Mouse (Mus musculus) neural tube, embryonic 14.5 days (tissue): ENCODE results near the gene Angptl2. TPM values are rescaled to one million over a fixed set of nuclear protein-coding genes. Genes with fewer than 3 reads are reported as not detected.

Experiments
- ATAC-seq: fragments of 200-750 bp; cut with Nextera tagmentation; 2 replicates; pipeline ENCODE4 v1.8.0; 2017; ENCODE audit warnings: low read depth, mild to moderate bottlenecking, moderate TSS enrichment, moderate library complexity
- H3K27ac ChIP-seq: fragments of 300-500 bp; sonication (generic); 2 replicates; pipeline ENCODE4 v1.5.1; 2014; ENCODE audit warnings: low read depth, mild to moderate bottlenecking, control low read depth, low read length, moderate library complexity, mixed read lengths
- H3K27me3 ChIP-seq: fragments of 300-500 bp; sonication (generic); 2 replicates; pipeline ENCODE4 v1.6.1; 2014; ENCODE audit warnings: low read length; ENCODE audit not compliant: control insufficient read depth, insufficient read depth
- H3K36me3 ChIP-seq: fragments of 300-500 bp; sonication (generic); 2 replicates; pipeline ENCODE4 v1.6.1; 2014; ENCODE audit warnings: low read length, mixed read lengths; ENCODE audit not compliant: control insufficient read depth, insufficient read depth
- H3K4me1 ChIP-seq: fragments of 300-500 bp; sonication (generic); 2 replicates; pipeline ENCODE4 v1.6.1; 2014; ENCODE audit warnings: low read length; ENCODE audit not compliant: control insufficient read depth, insufficient read depth
- H3K4me2 ChIP-seq: fragments of 300-500 bp; sonication (generic); 2 replicates; pipeline ENCODE4 v1.6.1; 2014; ENCODE audit warnings: mild to moderate bottlenecking, low read depth, low read length, control low read depth
- H3K4me3 ChIP-seq: fragments of 300-500 bp; sonication (generic); 2 replicates; pipeline ENCODE4 v1.5.1; 2014; ENCODE audit warnings: low read depth, low read length, control low read depth, mixed read lengths
- H3K9ac ChIP-seq: fragments of 300-500 bp; sonication (generic); replicated peaks from 2 replicates; pipeline ENCODE4 v1.6.1; 2014; ENCODE audit warnings: low read depth, mild to moderate bottlenecking, control low read depth, low read length, mixed read lengths
- H3K9me3 ChIP-seq: fragments of 300-500 bp; sonication (generic); 2 replicates; pipeline ENCODE4 v1.6.1; 2016; ENCODE audit warnings: low read length; ENCODE audit not compliant: control insufficient read depth
- WGBS: fragments of 180-500 bp; shearing (Covaris S2); extraction: QIAGEN DNeasy Blood & Tissue Kit; methylation state at CpG from one replicate; pipeline ENCODE4 v1.1.7; 2014; 5-methylcytosine and 5-hydroxymethylcytosine counted together
- polyA plus RNA-seq: library from polyadenylated mRNA; unstranded; fragments of >200 nt; fragmentation: Nextera tagmentation; extraction: Ambion mirVana; gene quantifications from 2 replicates; pipeline ENCODE4 v1.2.1, GENCODE M21; 2014

Gene Angptl2
- polyA plus RNA-seq, 1 experiment from 2014 or later = 2.7 TPM

DNA sequence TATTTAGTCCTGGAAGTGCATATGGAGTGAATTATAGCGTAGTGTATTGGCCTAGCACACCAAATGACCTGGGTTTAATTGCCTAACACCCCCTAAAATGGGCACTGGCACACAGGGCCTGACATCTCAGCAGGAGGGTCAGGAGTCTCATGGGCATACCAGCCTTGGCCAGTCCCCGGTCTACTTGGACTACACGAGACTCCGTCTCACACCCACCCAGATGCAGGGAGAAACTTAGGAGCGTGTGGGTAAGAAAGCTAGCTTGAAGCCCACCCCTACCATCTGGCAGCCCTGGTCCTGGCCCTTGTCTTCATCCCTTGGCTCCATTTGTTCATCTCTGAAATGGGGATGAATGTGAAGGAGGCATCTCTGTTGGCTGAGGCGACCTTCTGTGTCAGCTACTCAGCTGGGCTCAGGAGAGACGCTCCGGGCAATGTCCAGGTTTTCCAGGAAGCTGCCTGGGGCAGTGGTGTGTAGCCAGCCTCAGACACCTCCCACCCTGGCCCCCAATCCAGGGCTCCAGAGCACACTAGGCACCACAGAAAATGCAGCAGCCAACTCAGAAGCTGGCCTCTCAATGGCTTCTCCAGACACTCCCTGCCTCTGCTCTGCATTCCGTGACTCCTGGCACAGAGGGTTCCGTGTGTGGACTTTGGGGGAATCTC is 4.9 kb downstream of the Angptl2 start:
- ATAC-seq = no peak
- WGBS = 91% methylated on average over 10 of the region's 10 CpGs
- no peaks in the 10 kb centered on the region for H3K27me3 ChIP-seq
- no peaks in the 10 kb centered on the region for H3K36me3 ChIP-seq
- H3K9ac ChIP-seq = no peak overlapping the region
- H3K9me3 ChIP-seq = no peaks in the 10 kb centered on the region
- H3K4me2 ChIP-seq = no peak overlapping the region
- H3K4me3 ChIP-seq = no peak overlapping the region
- H3K4me1 ChIP-seq = peaks cover 20% of the 10 kb centered on the region
- no peak overlapping the region for H3K27ac ChIP-seq

DNA sequence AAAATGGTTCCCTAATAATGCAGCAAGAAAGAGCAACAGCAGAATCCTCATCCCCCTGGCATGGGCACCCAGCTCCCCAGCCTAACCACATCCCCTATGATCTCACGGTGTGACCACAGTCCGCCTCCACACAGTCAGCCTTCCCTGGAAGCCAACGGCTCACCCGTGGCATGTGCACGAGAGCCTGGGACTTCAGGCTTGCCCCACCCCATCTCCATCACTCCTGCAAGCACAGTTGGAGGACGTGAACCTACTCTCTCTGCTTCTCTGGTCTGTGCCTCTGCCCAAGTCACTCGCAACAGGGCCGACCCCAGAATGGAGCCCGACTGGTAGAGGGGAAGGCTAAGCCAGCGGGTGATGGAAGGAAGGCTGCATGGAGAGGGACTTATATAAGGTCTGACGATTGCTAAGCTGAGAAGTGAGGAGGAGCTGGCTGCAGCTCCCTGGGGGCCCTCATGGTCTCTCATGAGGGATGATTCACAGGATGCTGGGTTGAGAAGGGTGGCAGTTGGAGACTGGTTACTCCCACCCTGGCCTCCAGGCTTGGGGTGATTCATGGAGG is 5.6 kb downstream of the Angptl2 start:
- Histone ChIP-seq H3K4me2 (no peak overlapping the region), H3K4me3 (no peak overlapping the region), H3K27me3 (no peaks in the 10 kb centered on the region), H3K27ac (no peak overlapping the region), H3K36me3 (no peaks in the 10 kb centered on the region), H3K9ac (no peak overlapping the region), H3K4me1 (peaks cover 14% of the 10 kb centered on the region), H3K9me3 (no peaks in the 10 kb centered on the region)
- ATAC-seq = no peak
- 90% methylated on average over 11 of the region's 11 CpGs for WGBS

DNA sequence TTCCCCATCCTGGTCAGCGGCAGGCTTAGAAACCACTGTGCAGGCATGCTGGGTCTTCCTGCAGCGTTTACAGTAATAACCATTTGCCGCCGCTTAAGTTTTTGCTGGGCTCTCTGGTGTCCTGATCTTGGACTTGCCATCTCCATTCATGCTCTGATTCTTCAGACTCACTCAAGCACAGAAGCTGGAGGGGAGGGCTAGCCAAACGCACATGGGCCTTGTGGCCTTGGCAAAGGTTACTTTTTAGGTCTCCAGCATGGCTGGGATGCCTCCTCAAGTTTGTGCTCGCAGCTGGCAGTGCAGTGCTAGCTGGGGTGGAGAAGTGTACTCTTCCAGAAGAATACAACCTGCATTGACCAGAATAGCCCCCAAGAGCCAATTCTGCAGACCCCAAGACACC is 6.6 kb downstream of the Angptl2 start:
- no peak overlapping the region for H3K27ac ChIP-seq
- H3K4me2 ChIP-seq = no peak overlapping the region
- ATAC-seq = no peak
- peaks cover 4% of the 10 kb centered on the region; the same call in 1 of the 2 replicates for H3K4me1 ChIP-seq
- 84% methylated on average over 6 of the region's 6 CpGs for WGBS
- no peak overlapping the region for H3K9ac ChIP-seq
- H3K9me3 ChIP-seq = no peaks in the 10 kb centered on the region
- no peaks in the 10 kb centered on the region for H3K27me3 ChIP-seq
- H3K36me3 ChIP-seq = no peaks in the 10 kb centered on the region
- H3K4me3 ChIP-seq = no peak overlapping the region

DNA sequence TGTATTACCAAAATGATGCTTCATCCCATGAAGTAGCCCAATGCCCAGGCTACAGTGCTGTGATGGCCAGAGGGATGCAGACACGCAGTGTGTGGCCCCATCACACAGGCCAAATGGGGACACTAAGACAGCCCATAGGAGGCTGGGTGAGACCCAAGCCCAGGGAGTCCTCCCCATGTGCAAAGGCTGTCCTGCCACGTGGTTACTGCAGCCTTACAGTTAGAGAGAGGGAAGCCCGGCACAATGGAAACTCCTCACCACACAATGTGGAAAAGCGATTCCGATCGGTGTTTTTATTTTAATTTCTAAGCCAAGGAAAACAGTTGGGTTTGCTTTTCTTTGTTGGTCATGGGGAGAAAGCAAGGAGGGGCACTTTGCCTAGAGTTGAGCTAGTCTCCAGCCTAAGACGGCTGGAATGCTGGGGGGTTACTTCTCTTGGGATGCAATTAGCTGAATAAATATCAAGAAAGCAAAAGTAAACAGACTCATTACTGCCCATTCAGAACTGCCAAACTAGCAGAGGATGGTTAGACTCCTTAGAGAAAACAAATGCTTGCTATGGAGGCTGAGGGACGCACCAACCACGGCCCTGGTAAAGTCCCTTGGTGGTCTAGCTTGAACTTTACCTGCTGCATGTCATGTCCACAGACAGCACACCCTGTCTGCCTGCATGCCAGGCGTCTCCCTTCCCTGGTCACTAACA is 7.9 kb downstream of the Angptl2 start:
- 0 out of 2 replicates have a peak, but pooled peaks cover 3% of the 10 kb centered on the region for H3K4me1 ChIP-seq
- no peak overlapping the region for H3K9ac ChIP-seq
- no peak overlapping the region for H3K4me3 ChIP-seq
- ATAC-seq = no peak
- no peaks in the 10 kb centered on the region for H3K27me3 ChIP-seq
- H3K36me3 ChIP-seq = no peaks in the 10 kb centered on the region
- H3K9me3 ChIP-seq = no peaks in the 10 kb centered on the region
- H3K27ac ChIP-seq = no peak overlapping the region
- 88% methylated on average over 10 of the region's 10 CpGs for WGBS
- no peak overlapping the region for H3K4me2 ChIP-seq

DNA sequence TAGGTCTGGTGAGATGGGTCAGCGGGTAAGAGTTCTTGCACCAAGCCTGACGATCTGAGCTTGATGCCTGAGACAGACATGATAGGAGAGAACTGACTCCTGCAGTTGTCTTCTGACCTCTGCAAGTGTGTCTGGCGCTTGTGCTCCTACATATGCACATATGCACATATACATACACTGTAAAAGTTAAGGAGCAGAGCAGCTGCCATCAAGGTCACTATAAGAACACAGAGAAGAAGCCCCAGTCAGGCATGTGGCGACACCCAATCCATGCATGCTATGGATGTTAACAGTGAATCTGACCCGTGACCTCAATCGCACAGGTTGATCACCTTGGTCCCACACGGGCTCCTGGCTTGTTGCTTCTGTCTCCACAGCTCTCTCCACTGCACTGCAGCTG is 10.1 kb downstream of the Angptl2 start:
- no peak for ATAC-seq
- no peak overlapping the region for H3K9ac ChIP-seq
- no peaks in the 10 kb centered on the region for H3K9me3 ChIP-seq
- 96% methylated on average over 7 of the region's 7 CpGs for WGBS
- no peak overlapping the region for H3K4me3 ChIP-seq
- H3K4me2 ChIP-seq = no peak overlapping the region
- no peak overlapping the region for H3K27ac ChIP-seq
- no peaks in the 10 kb centered on the region for H3K4me1 ChIP-seq
- no peaks in the 10 kb centered on the region for H3K27me3 ChIP-seq
- H3K36me3 ChIP-seq = no peaks in the 10 kb centered on the region

DNA sequence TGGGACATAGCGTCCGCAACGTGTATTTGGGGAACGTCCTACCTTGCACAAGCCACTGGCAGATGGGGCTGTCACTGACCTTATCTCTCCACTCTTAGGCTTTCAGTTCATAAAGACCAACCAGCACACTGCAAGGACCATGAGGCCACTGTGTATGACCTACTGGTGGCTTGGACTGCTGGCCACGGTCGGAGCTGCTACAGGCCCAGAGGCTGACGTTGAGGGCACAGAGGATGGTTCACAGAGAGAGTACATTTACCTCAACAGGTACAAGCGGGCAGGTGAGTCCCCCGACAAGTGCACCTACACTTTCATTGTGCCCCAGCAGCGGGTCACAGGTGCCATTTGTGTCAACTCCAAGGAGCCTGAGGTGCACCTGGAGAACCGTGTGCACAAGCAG is 12.2 kb downstream of the Angptl2 start:
- ATAC-seq = no peak
- WGBS = 93% methylated on average over 11 of the region's 11 CpGs
- no peaks in the 10 kb centered on the region for H3K4me1 ChIP-seq
- no peak overlapping the region for H3K4me3 ChIP-seq
- H3K9me3 ChIP-seq = no peaks in the 10 kb centered on the region
- H3K36me3 ChIP-seq = no peaks in the 10 kb centered on the region
- H3K9ac ChIP-seq = no peak overlapping the region
- H3K27me3 ChIP-seq = no peaks in the 10 kb centered on the region
- H3K4me2 ChIP-seq = no peak overlapping the region
- no peak overlapping the region for H3K27ac ChIP-seq

DNA sequence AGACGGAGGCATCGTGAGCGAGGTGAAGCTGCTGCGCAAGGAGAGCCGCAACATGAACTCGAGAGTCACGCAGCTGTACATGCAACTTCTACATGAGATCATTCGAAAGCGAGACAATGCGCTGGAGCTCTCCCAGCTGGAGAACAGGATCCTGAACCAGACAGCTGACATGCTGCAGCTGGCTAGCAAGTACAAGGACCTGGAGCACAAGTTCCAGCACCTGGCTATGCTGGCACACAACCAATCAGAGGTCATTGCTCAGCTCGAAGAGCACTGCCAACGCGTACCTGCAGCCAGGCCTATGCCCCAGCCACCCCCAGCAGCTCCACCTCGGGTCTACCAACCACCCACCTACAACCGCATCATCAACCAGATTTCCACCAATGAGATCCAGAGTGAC is 12.7 kb downstream of the Angptl2 start:
- no peaks in the 10 kb centered on the region for H3K27me3 ChIP-seq
- no peaks in the 10 kb centered on the region for H3K9me3 ChIP-seq
- no peak overlapping the region for H3K27ac ChIP-seq
- ATAC-seq = no peak
- no peak overlapping the region for H3K9ac ChIP-seq
- no peak overlapping the region for H3K4me3 ChIP-seq
- WGBS = 95% methylated on average over 15 of the region's 15 CpGs
- H3K4me2 ChIP-seq = no peak overlapping the region
- H3K4me1 ChIP-seq = 0 out of 2 replicates have a peak, but pooled peaks cover 2% of the 10 kb centered on the region
- no peaks in the 10 kb centered on the region for H3K36me3 ChIP-seq

DNA sequence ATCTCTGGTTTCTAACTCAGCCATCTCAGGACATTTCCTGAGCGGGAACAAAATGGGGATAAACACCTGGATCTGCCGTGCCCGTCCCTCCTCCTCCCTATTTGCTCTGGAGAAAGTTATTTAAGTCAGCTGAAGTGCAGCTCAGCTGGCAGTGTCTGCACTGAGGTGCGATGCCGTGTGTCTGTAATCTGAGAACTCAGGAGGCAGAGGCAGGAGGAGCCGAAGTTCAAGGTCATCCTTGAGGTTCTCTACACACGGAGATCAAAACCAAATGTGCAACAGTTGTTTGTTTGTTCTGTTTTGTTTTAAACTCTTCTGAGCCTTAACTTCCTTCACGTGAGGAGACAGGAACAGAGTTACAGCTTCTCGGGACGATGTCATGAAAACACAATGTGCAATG is 14.8 kb downstream of the Angptl2 start:
- Histone ChIP-seq H3K4me3 (no peak overlapping the region), H3K4me1 (0 out of 2 replicates have a peak, but pooled peaks cover 2% of the 10 kb centered on the region), H3K36me3 (no peaks in the 10 kb centered on the region), H3K4me2 (no peak overlapping the region), H3K27me3 (no peaks in the 10 kb centered on the region), H3K9ac (no peak overlapping the region), H3K9me3 (no peaks in the 10 kb centered on the region), H3K27ac (no peak overlapping the region)
- no peak for ATAC-seq
- WGBS = 76% methylated on average over 10 of the region's 10 CpGs

DNA sequence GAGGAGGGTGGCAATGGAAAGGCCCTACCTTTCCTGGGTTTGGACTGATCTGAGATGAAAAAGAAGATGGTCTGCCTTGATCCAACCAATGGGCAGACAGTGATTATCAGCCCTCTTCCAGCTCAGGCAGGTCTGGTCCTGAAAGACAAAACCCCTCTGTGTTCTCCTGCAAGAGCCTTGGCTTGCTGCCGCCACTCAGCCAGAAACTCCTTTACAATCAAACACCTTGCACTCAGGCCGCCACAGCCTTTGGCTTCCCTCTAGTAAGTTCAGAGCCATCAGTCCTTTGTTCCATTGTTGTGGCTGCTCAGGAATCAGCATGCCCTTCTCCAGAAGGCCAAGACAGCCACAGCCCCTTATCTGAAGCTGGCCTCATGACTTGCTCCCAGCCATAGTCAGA is 15.9 kb downstream of the Angptl2 start:
- Histone ChIP-seq H3K9ac (no peak overlapping the region), H3K4me3 (no peak overlapping the region), H3K27me3 (no peaks in the 10 kb centered on the region), H3K4me2 (no peak overlapping the region), H3K27ac (no peak overlapping the region), H3K36me3 (no peaks in the 10 kb centered on the region), H3K9me3 (no peaks in the 10 kb centered on the region), H3K4me1 (0 out of 2 replicates have a peak, but pooled peaks cover 2% of the 10 kb centered on the region)
- no peak for ATAC-seq
- WGBS = 58% methylated on average over 2 of the region's 2 CpGs
